Mouse (Mus musculus) heart, postnatal 14 days (tissue): ENCODE data around the gene Ahcyl2. TPM values are rescaled to one million over a fixed set of nuclear protein-coding genes. Genes with fewer than 3 reads are reported as not detected.

Experiments
- DNase-seq, 2 experiments: peaks; one replicate each; pipeline ENCODE4 v3.0.0; 2021 to 2022
- intact Hi-C: fragments of 180-260 bp; cut with DNase I; formaldehyde crosslinking; loops from one replicate; pipeline ENCODE4 v1.15.1; 2025
- total RNA-seq, 2 experiments: library from RNA; stranded (reverse); gene quantifications; 2 replicates each; pipeline ENCODE4 v1.2.3; 2021

The Ahcyl2 gene
- total RNA-seq, 2 experiments from 2014 or later, result 15.0 TPM

- DNase-seq, result peak in 1 of 2 experiments; percentile 47
Observed at GRCm38 (mm10) chr6:29940428-29940827, 172.6 kb downstream of the Ahcyl2 start.

GRCm38 (mm10) chr6:29941036-29941435 is 173.2 kb downstream of the Ahcyl2 start:
- intact Hi-C loops, result no loop called here

More at GRCm38 (mm10) chr6:29940428-29940827, 172.6 kb downstream of the Ahcyl2 start:
- intact Hi-C loops, result no loop called here

GRCm38 (mm10) chr6:29944465-29944864 is 176.7 kb downstream of the Ahcyl2 start:
- intact Hi-C loops, result no loop called here
- no peak for DNase-seq

More at GRCm38 (mm10) chr6:29941036-29941435, 173.2 kb downstream of the Ahcyl2 start:
- DNase-seq, result no peak

GRCm38 (mm10) chr6:29946568-29946967 is 178.8 kb downstream of the Ahcyl2 start:
- no peak for DNase-seq
- intact Hi-C loops, result loop anchor here (2.0 kb wide), 1 partner anchor 94 kb away; no protein-coding TSS in a partner anchor

- no peak for DNase-seq
- intact Hi-C loops, result loop anchor here (2.0 kb wide), 1 partner anchor 95 kb away; no protein-coding TSS in a partner anchor
Observed at GRCm38 (mm10) chr6:29947823-29948222, 180.0 kb downstream of the Ahcyl2 start.

- intact Hi-C loops, result no loop called here
- DNase-seq, result no peak
Observed at GRCm38 (mm10) chr6:29956749-29957148, 188.9 kb downstream of the Ahcyl2 start.

- DNase-seq, result no peak
- intact Hi-C loops, result no loop called here
Observed at GRCm38 (mm10) chr6:29958669-29959068, 190.9 kb downstream of the Ahcyl2 start.

GRCm38 (mm10) chr6:29961081-29961480 is 193.3 kb downstream of the Ahcyl2 start:
- DNase-seq, result no peak

More at GRCm38 (mm10) chr6:29961081-29961480, 193.3 kb downstream of the Ahcyl2 start:
- intact Hi-C loops, result no loop called here

Other genes with a start within 250 kb of the Ahcyl2 start
- gene Irf5, start 241.4 kb upstream of the Ahcyl2 start, total RNA-seq, result 1 to 10 TPM; 3.0 to 3.2 TPM
- 10 to 100 TPM; 37.8 to 43.3 TPM for gene Tnpo3, start 158.1 kb upstream of the Ahcyl2 start, total RNA-seq
- gene Tspan33, start 73.8 kb upstream of the Ahcyl2 start, total RNA-seq, result 1 to 10 TPM; 1.3 to 2.4 TPM
- gene Smo, start 32.5 kb upstream of the Ahcyl2 start, total RNA-seq, result 10 to 100 TPM; 16.8 to 17.6 TPM
- 10 to 100 TPM; 62.5 to 69.9 TPM for gene Strip2, start 149.0 kb downstream of the Ahcyl2 start, total RNA-seq